Mouse (Mus musculus) urinary bladder, postnatal 36 days (tissue): ENCODE measurements at regions not wholly inside any gene's neighbourhood (a gene's known extent, or its start where the extent isn't known, plus 50 kb on each side); places are given as distances from the start of the nearest gene placed in this dataset.

ENCODE experiments used
- DNase-seq, 2 experiments: peaks; one replicate each; pipeline ENCODE4 v3.0.0; 2022; ENCODE audit warnings: low spot score in 2 of 2, mixed read lengths in 1 of 2

- DNase-seq = no peak
Observed at GRCm38 (mm10) chrX:12837821-12838220, 75.9 kb upstream of the Med14 start.

GRCm38 (mm10) chrX:12834681-12835080, 72.8 kb upstream of the Med14 start:
- DNase-seq = no peak

GRCm38 (mm10) chrX:12832709-12833108, 70.8 kb upstream of the Med14 start:
- DNase-seq = no peak

- peak in 1 of 2 experiments; percentile 31 for DNase-seq
Observed at GRCm38 (mm10) chrX:12829165-12829564, 67.3 kb upstream of the Med14 start.

GRCm38 (mm10) chrX:12827299-12827872, 65.5 kb upstream of the Med14 start:
- no peak for DNase-seq

GRCm38 (mm10) chrX:12826646-12827045, 64.8 kb upstream of the Med14 start:
- no peak for DNase-seq

GRCm38 (mm10) chrX:12825262-12825661, 63.4 kb upstream of the Med14 start:
- no peak for DNase-seq

GRCm38 (mm10) chrX:12824497-12824896, 62.6 kb upstream of the Med14 start:
- DNase-seq = no peak

GRCm38 (mm10) chrX:12822777-12823176, 60.9 kb upstream of the Med14 start:
- DNase-seq = no peak

GRCm38 (mm10) chrX:12813083-12813660, 51.3 kb upstream of the Med14 start:
- no peak for DNase-seq
